Mouse (Mus musculus) activated CD4-positive, CD25-positive, alpha-beta regulatory T cell, adult 4 months (primary cell): ENCODE measurements around the gene Tspan18. TPM values are rescaled to one million over a fixed set of nuclear protein-coding genes. Genes with fewer than 3 reads are reported as not detected.

Source experiments
- ATAC-seq: one replicate; pipeline ENCODE4 v1.8.0; 2017
- polyA plus RNA-seq, 2 experiments: library from polyadenylated mRNA; unstranded; fragments of 100-300 nt; shearing (Covaris generic); gene quantifications; one replicate each; pipeline ENCODE4 v1.2.1; 2017

Gene Tspan18
- polyA plus RNA-seq, 2 experiments from 2014 or later = 0.54 TPM; not detected in 1

DNA sequence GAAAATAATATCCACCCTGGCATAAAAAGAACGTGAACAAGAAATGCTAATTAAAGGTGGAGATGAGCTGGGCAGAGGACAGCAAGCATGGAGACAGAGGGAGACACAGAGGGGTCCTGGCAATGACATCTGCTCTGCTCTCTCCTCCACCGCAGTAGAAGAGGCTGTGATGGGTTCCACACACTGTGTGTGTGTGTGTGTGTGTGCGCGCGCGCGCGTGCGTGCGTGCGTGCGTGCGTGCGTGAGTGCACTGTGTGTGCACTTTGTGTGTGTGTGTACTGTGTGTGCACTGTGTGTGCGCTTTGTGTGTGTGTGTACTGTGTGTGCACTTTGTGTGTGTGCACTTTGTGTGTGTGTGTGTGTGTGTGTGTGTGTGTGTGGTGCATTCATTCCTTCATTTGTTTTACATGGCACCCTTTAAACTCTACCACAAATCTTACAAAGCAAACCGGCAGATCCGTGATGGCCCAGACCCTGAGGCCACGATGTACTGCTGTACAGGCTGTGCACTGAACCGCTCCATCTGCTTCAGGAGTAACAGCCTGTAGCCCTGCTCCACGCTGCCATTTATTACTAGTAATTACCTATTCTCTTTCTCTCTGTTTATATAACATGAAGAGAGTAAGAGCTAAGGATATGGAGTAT lies 156.5 kb downstream of the Tspan18 start:
- no peak for ATAC-seq

DNA sequence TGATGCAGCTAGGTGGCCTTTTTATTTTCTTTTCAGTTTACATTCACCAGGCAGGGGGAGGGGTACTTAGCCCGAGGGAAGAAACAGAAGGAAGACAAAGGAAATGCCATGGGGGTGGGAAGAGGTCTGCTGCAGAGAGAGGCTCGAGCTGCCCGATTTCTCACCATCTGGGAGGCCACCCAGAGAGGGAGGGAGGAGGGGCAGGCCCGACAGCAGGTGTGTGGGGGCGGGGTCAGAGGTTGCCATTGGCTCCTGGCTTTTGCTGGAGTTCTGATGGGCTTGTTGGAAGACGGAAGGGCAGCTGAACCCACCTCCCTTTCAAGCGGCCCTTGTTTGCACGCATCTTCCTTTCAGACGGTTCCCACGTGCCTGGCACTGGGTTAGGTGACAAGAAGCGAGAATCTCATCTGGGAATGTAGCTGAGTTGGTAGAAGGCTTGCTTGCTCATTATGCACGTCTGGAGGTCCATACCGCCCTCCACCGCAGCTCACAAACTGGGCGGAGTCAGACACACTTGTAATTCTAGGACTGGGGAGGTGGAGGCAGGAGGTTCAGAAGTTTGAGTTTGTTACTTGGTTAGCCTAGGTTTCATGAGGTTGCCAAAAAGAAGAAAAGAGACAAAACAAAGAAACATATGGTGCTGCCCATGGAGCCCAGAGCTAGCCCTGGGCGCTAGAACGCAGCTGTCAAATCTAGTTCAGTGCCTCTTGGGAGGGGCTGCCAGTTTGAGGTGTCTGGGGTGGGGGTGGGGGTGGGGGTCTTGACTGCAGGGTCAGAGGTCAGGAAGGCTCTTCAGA lies 157.2 kb downstream of the Tspan18 start:
- peak; percentile 53 for ATAC-seq

DNA sequence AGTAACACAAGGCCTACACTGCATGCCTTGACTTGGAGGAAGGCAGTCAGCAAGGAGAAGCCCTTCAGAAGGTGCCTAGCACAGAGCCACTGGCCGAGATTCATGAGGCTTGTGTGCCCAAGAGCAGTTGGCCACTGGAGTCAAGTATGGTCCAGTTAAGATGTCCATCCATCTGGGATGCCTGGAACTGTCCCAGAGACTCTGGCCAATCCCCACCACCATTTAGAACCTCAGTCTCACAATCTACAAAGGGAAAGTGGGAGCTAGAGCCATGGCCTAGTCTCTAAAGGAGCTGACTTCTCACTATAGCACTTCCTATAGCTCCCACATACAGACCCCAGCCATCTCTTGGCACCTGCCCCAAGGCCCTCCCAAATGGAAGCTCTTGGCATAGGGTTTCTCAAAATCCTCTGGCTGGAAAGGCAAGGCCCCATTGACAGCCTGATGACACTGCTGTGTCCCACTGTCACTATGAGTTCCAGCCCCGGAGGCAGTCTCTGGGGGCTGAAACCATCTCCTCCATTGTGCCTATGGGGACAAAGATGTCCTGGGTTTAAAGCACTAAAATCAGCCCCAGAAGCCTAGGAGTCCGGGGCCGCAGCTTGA lies 158.0 kb downstream of the Tspan18 start:
- no peak for ATAC-seq

DNA sequence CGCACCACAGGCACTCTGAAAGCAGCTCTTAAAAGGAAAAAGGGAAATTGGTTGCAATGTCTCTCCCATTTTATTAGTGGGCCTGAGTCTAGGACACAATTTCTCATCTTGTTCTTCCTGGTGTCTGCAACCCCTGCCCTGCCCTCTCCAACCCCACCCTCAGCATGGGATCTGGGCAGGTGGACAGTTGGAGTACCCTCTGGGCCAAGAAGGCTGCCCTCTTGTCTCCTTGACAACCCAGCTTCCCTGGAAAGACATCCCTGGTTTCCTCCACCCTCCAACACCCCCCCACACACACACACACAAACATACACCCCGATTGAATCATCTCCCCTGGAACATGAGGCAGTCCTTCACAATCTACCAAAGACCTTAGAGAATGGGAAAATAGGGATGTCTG lies 158.6 kb downstream of the Tspan18 start:
- no peak for ATAC-seq

DNA sequence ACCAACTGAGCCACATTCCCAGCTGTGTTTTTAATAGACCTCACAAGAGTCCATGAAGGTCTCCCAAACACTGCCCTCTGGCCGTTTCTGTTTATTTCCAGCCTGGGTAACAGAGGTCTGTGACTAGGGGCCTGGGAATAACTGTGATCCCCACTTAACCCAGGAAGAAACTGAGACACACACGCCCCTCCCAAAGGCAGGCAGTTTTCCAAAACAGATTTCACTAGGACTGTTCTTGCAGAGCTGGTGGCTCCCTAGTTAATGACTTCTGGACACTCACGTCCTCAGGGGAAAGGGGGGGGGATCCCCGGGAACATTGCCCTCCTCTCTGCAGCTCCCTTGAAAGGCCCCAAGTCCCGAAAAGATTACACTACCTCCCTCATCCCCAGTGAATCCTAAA lies 159.0 kb downstream of the Tspan18 start:
- no peak for ATAC-seq

DNA sequence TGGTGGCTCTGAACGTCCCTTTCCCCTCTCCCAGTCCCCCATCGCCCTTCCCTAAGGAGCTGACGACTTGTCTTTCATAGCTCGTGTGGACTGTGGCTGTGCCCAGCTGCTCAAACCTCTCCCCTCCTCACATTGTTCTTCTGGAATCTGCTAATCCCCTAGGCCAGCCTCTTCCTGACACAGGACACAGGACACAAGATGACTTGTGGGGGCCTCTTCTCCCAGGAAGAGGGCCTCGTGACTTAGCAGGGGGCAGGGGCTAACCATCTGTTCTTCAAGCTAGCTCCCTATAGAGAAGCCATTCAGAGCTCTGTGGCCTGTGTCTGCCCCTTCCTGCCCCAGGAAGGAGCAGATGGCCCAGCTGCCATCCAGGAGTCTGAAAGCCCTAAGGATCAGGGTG lies 160.1 kb downstream of the Tspan18 start:
- no peak for ATAC-seq

DNA sequence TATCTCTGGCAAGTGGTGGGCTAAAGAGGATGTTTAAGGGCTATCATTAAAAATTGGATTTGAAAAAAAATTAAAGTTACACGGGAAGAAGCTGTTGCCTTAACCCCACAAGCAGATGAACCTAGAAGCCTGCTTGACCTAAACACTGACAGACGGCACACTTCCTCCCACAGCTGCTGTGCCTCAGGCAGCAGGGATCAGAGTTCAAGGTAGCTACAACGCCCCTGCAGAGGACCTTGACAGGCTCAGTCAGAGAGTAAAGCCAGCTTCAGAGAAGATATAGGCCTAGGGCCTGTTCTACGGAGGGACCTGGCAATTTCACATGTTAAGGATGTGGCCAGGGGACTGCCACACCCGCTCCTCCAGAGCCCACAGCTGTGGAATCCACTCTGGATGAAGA lies 161.8 kb downstream of the Tspan18 start:
- no peak for ATAC-seq

DNA sequence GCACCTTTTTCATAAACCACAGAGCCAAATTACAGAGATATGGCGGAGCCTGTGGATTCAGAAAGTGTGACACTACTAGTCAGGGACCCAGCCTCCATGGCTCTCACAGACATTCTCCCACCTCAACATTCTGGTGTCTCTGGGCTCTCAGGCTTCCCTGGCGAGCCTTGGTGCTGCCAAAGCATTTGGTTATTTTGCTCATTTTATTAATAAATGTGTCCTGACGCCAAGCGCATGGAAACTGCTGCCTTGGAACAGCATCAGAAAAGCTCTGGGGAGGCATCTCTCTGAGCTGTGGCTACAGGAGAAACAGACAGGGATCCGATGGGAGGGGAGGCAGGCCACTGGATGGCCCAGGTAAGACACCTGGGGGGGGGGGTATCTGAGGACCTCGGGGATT lies 162.4 kb downstream of the Tspan18 start:
- ATAC-seq = no peak

DNA sequence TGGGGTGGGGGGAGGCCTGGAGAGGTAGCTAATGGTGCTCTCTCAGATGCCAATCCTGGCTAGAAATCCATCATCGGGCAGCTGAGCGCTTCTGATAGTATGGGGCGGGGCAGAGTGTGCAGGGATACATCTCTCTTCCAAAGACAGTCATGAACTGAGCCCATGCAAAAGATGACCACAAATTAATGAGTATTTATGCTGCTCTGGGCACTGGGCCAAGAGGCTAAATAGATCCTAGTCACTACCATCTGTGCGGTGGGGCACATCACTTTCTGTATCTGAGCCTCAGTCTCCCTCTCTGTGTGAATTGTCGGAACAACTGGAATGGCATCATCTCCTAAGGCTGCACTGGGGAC lies 163.5 kb downstream of the Tspan18 start:
- no peak for ATAC-seq

DNA sequence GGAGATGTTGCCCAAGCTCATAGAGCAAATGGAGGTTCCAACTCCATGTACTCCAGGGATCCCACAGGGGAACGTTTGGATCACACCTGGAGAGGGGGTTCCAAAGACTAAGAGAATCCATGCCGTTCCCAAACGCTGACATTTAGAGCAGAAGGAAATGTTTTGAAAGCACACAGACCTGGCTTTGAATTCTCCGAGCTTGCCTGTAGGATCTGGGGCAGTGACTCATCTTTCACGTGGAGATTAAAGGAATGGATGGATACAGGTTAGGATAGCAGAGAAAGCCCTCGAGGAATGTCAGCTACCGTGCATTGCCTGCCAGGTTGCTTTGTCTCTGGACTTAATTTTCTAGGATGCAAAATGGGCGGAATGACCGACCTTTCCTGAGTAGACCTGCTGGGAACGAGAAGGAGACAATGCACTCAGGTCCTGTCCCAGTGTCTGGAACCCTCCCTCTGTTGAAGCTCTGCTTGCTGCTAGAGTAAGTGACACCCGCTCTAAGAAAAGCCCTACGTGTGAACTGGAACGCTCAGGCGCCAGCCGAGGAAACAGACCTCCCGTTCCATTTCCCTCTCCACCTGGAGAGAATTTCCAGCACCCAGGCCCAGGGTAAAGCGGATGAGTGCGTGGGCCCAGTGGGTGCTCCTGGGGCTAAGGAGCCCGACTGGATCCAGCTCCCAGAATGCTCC lies 164.0 kb downstream of the Tspan18 start:
- ATAC-seq = no peak

DNA sequence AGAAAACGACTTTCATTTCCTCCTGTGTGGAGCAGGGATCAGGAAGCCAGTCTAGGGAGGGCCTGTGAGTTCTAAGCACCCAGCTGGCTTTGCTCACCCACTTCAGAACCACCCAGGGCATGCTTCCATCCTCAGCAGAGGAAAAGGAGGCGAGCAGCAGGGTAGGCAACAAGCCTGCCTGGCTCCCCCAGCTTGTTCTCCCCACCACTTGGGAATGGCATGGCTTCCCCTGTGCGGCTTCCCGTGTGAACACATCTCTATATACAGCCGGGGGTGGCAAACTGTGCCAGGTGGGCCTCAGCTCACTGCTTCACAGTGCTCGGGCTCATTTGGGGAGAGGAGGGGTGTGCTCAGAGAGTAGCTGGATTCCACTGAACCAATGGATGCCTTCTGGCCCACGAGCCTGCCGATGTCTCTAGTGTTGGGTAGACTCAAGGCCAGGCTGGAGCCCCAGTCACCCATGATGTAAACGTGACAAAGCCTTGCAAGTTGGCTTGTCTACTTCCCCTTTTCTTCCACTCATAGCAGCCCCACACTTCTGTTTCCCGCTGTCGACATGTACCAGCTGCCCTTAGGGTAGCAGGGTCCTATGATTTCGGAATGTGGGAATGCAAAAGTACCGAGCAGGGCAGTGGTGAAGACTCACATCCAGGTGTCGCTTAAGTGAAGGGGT lies 167.4 kb downstream of the Tspan18 start:
- no peak for ATAC-seq

DNA sequence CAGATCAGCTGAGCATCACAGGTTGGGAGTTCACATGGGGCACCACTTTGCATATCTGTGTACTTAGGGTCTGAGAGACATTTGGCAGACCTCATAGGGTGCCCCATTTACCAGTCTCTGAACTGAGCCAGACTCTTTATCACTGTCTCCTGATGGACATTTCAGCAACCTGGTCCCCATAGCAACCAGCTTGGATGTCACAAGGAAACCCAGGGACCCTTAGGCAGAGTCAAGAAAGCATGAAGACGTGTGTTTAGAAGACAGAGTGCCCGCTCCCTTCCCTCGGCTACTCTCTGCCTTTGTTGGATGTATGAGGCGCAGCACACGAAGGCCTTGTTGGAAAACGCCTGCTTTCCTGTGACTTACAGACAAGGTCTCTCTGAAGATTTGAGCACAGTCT lies 168.0 kb downstream of the Tspan18 start:
- no peak for ATAC-seq

DNA sequence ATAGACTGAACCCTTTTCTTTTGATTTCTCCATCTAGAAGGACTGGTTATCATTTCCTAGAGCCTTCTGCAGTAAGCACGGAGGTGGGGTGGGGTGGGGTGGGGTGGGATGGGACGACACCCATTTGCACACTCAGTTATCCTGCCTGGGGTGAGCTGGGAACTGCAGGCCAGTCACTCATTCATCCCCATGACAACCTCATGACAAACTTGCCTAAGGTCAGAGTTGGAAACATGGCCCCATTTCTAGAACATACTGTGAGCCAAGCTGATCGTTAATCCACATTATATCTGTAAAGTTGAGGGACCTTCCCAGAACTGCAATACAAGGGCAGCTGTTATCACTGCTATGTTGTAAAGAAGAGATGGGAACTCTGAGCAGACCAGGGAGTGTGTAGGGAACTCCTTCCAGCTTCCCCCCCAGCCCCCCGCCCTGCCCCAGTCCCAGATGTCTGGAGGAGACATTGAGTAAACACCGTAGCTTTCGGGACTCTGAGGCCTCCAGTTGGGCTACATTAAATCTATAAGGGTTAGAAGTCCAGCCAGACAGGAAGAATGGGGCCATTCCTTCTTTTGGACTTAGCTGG lies 170.5 kb downstream of the Tspan18 start:
- no peak for ATAC-seq

DNA sequence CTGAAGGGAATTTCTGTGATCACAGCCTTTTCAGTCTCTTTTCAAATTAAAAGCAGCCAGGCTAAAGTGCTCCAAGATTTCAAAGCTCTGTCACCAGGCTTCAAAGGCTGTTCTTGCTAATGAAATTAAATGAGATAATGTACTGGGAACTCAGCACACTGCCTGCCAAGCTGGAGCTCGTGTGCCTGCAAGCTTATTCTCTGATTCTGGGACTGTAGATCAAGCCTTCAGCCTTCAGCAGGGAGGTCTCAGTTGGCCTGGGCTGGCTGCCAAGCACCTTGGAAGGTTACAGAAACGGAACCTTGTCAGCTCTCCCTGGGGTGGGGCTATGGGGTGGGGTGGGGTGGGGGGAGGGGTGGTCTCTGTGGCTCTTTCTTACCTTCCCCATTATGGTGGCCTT lies 171.0 kb downstream of the Tspan18 start:
- ATAC-seq = no peak

DNA sequence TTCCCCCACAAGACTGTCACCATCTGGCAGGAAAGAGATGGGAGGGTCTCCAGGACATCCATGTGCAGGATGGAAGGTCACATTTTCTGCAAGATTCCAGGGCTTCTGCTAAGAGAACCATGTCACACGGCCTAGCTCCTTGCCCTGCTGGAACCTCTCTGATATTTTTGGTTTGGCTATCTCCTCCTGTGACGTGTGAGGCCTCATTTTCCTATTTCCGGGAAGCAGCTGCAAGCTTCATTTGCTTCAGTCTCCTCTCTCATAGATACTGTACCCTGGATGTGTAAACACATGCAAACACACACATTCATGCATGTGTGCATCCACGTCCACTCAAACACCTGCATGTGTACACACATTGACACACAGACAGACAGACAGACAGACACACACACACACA lies 171.5 kb downstream of the Tspan18 start:
- ATAC-seq = no peak

DNA sequence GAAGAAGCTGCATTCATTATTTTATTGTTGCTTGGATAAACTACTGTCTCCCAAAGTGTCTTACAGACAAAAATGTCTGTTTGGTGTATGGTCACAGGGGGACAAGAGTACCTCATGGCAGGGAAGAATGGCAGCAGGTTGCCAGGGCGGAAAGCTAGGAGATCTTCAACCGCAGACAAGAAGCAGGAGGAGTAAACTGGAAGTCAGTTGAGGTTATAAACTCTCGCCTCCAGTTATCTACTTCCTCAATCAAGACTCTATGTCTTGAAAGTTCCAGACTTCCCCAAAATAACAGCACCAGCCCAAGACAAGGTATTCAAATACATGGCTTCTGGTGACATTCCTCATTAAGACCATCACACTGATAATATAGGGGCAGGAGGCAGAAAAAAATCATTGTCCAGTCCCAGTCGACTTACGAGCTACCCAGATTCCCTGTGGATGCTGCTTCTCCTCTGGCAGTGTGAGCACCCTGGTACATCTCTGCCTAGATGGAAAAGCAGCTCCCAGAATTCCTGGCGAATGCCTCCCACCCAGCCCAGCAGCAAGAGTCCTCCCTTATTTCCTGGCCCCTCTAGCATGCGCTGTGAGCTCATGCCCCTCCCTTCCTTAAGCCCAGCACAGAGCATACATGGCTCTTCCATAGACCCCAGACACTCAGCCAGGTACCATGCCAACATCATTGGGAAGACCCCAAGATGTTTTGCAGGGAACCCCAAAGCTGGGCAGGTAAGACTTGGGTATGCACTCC lies 172.2 kb downstream of the Tspan18 start:
- no peak for ATAC-seq

DNA sequence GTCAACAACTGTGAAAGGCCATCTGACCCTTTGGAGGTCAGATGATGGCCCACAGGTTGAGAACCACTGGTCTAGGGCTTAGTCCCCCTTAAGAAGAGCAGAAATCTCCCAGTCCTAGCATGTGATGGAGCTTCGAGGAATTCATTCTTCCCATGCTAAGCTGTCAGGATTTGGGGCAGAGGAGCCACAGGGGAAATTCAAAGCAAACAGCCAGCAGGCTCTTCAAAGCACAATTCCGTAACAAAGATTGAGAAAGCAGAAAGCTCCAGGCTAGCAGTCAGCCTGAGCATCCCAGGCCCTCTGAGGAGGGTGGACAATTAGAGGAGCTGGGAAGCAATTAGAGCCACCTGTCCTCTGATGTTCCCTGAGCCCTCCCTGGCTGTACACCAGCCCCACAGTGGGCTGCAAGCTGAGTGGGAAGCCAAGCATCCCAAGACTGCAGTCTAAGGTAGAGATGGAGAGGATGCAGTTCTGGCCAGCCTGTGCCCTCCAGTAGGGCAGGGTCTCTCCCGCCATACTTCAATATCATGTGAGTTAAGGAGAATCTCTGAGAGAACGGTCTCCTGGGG lies 173.8 kb downstream of the Tspan18 start:
- no peak for ATAC-seq

DNA sequence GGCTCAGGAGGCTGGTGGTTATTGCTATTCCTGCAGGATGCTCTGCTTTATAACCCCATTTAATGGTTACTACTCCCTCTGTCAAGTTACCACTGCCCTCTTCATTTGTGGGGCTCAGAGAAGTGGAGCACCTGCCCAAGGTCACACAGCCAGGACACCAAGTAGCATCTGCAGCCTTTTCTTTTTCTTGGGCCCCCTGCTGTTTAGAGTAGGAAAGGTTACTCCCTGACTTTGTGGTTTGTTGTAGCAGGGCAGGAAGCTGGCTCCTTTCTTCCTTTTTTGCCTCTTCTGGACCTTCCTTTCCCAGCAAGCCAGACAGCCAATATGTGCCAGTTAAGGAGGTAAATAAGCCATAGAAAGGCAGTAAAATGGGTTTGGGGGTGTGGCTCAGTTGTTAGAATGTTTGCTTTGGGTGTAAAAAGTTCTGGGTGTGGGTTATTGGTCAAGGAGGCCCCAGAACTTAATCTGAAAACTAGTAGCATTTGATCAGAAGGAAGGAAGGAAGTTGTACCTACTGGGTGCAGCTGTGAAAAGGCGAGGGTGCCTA lies 179.7 kb downstream of the Tspan18 start:
- no peak for ATAC-seq

DNA sequence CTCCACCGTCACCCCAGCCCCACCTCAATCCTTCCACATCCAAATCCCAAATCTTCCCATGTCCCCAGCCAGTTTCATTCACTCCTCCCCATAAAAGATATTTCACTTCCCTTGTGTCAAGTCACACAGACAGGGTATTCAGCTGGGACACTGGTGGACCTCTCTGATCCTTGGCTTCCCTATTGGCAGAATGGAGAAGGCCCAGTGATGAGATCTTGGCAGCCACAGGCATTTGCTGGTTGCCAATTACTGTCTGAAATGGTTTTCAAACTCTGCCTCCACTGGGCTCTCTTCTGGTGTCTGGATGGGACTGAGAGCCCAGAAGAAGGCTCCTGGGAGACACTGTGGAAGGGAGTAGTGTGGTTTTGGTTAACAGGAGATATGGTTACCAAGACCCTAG lies 180.5 kb downstream of the Tspan18 start:
- ATAC-seq = no peak

DNA sequence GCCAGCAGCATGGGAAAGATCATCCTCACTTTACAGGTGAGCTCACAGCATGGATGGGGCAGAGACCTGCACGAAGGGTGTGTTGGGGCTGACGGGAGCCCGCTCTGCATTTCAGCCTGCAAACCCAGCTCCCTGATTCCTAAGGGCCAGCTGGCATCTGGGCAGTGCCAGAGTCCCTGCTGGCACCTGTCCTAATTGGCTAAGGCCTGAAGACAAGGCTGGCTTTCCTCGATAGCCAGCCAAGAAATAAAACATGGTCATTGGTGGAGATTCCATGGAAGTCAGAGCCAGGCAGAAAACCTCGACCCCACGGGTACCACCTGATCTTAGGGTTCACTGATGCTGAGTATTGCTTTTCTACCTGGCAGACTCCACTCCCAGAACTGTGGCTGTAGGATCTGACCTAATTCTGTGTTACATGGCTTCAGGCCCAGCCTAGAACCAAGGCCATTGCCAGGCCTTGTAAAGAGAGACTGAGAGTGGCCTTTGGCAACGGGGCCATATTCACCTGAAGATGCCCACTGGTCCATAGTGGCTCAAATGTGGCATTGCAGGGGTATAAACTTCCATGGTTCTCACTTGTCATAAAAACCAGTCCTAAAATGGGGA lies 181.3 kb downstream of the Tspan18 start:
- no peak for ATAC-seq

DNA sequence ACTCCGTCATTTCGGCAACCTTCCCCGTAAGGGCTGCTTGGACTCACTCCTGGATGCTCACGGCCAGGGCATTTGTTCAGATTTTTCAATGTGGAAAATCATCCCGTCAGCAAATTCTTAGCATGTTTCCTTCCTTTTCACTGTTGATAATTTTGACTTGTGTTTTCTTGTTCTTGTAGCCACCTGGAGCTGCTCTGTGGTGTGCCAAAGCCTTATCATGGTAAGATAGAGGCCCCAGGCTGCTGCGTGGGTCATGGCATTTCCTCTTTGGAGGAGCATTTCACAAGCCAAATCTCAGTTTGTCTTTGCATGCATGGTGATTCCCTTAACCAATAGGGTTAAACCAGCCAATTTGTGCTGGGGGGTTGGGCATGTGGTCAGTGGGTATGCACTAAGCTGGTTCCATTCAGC lies 182.1 kb downstream of the Tspan18 start:
- no peak for ATAC-seq
